Mouse (Mus musculus): ENCODE results near the gene Trim7. TPM values are rescaled to one million over a fixed set of nuclear protein-coding genes. Genes with fewer than 3 reads are reported as not detected.
"Not testable (repeated sequence)": the region's sequence is repeated elsewhere in the genome, so short reads cannot be mapped to it uniquely, and the experiment has no call there.

Gene Trim7
- polyA plus RNA-seq, 1 experiment, result 80.3 TPM

- H3K4me1 ChIP-seq (ENCODE audit: control insufficient read depth, insufficient read depth, low read length), result peaks cover 19% of the 10 kb centered on the region; the same call in 1 of the 2 replicates
- TF ChIP-seq CTCF (conservative IDR thresholded peaks at IDR 0.05; ENCODE audit: insufficient read depth, insufficient read length, low read depth, low read length) (peak; percentile 21; the same call in 1 of the 2 replicates), POLR2A (IDR thresholded peaks at IDR 0.05; ENCODE audit: low read depth, low read length) (no peak)
- peak overlapping the region; percentile 89; the same call in 1 of the 2 replicates for H3K27ac ChIP-seq (ENCODE audit: insufficient read depth, low read depth, low read length)
- 41% methylated on average over 10 of the region's 10 CpGs for WGBS
- peak; percentile 31 for DNase-seq
- no peaks in the 10 kb centered on the region for H3K27me3 ChIP-seq (replicated peaks; ENCODE audit: control insufficient read depth, insufficient read depth, low read length)
- no peak overlapping the region for H3K4me3 ChIP-seq (ENCODE audit: insufficient read depth, low read depth, low read length)
- H3K36me3 ChIP-seq (ENCODE audit: control insufficient read depth, insufficient read depth, low read length), result no peaks in the 10 kb centered on the region
These were observed 47.8 kb downstream of the Trim7 start for GRCm38 (mm10) chr11:48873591-48874290.

DNA sequence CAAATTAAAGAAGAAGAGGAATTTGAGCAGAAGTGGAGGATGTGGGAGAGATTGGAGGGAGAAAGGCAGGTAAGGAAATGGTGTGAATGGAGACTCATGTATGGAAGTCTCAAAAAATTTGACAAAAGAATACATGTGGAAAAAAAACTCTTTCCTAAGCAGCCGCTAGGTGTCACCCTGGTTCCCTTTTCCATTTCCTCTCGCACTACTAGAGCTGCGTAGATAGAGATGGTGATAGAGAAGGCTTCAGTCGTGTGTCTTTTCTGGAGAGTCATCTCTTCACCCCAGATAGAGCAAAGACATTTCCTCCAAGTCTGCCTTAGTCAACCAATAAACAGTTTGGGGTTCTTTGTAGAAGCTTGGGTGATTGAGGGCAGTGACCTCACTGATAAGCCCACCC is 48.5 kb downstream of the Trim7 start:
- WGBS, result under 1% methylated on average over 4 of the region's 4 CpGs
- DNase-seq, result peak; percentile 72
- TF ChIP-seq POLR2A (IDR thresholded peaks at IDR 0.05; ENCODE audit: low read depth, low read length) (no peak), CTCF (conservative IDR thresholded peaks at IDR 0.05; ENCODE audit: insufficient read depth, insufficient read length, low read depth, low read length) (peak; percentile 58)
- Histone ChIP-seq H3K27ac (ENCODE audit: insufficient read depth, low read depth, low read length) (no peak overlapping the region), H3K36me3 (ENCODE audit: control insufficient read depth, insufficient read depth, low read length) (no peaks in the 10 kb centered on the region), H3K4me3 (ENCODE audit: insufficient read depth, low read depth, low read length) (no peak overlapping the region), H3K4me1 (ENCODE audit: control insufficient read depth, insufficient read depth, low read length) (peaks cover 19% of the 10 kb centered on the region; the same call in 1 of the 2 replicates), H3K27me3 (replicated peaks; ENCODE audit: control insufficient read depth, insufficient read depth, low read length) (no peaks in the 10 kb centered on the region)

DNA sequence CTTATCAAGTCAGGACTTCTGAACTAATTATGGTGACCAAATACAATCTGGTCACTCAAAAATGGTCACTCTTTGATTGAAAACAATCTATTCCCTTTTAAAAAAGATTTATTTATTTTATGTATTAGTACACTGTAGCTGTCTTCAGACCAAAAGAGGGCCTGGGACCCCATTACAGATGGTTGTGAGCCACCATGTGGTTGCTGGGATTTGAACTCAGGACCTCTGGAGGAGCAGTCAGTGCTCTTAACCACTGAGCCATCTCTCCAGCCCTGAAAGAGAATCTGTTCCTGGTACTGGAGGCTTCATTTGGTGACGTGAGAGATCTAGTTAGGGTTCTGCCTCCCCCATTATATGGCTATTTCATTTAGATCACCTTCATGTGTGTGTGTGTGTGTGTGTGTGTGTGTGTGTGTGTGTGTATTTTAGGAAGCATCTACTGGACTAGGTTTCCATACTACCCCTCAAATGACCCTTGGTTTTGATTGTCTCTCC is 49.5 kb downstream of the Trim7 start:
- H3K27ac ChIP-seq (ENCODE audit: insufficient read depth, low read depth, low read length); H3K36me3 ChIP-seq (ENCODE audit: control insufficient read depth, insufficient read depth, low read length); H3K4me3 ChIP-seq (ENCODE audit: insufficient read depth, low read depth, low read length); DNase-seq; H3K27me3 ChIP-seq (replicated peaks; ENCODE audit: control insufficient read depth, insufficient read depth, low read length): not testable (repeated sequence)
- WGBS, result 100% methylated on average over 1 of the region's 1 CpGs
- peaks cover 19% of the 10 kb centered on the region; the same call in 1 of the 2 replicates for H3K4me1 ChIP-seq (ENCODE audit: control insufficient read depth, insufficient read depth, low read length)

DNA sequence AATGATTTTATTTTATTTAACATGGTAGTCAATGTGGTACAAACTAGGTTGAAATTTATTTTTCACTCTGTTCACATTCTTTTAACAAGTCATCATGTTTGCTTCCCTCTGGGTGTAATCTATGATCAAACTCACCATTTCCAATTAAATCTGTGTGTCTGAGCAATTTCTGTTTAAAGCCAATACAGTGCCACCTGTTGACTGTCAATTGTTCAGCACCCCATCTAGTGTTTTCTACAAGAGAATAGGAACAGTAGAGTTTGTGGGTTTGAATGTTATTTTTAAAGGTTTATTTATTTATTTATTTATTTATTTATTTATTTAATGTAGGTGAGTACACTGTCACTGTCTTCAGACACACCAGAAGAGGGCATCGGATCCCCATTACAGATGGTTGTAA is 50.7 kb downstream of the Trim7 start:
- 94% methylated on average over 1 of the region's 1 CpGs for WGBS
- no peak overlapping the region for H3K27ac ChIP-seq (ENCODE audit: insufficient read depth, low read depth, low read length)
- no peaks in the 10 kb centered on the region for H3K27me3 ChIP-seq (replicated peaks; ENCODE audit: control insufficient read depth, insufficient read depth, low read length)
- no peaks in the 10 kb centered on the region for H3K36me3 ChIP-seq (ENCODE audit: control insufficient read depth, insufficient read depth, low read length)
- no peak overlapping the region for H3K4me3 ChIP-seq (ENCODE audit: insufficient read depth, low read depth, low read length)
- TF ChIP-seq POLR2A (IDR thresholded peaks at IDR 0.05; ENCODE audit: low read depth, low read length) (no peak), CTCF (conservative IDR thresholded peaks at IDR 0.05; ENCODE audit: insufficient read depth, insufficient read length, low read depth, low read length) (no peak)
- peaks cover 19% of the 10 kb centered on the region; the same call in 1 of the 2 replicates for H3K4me1 ChIP-seq (ENCODE audit: control insufficient read depth, insufficient read depth, low read length)
- no peak for DNase-seq

- Histone ChIP-seq H3K36me3 (ENCODE audit: control insufficient read depth, insufficient read depth, low read length) (no peaks in the 10 kb centered on the region), H3K4me3 (ENCODE audit: insufficient read depth, low read depth, low read length) (no peak overlapping the region), H3K27me3 (replicated peaks; ENCODE audit: control insufficient read depth, insufficient read depth, low read length) (no peaks in the 10 kb centered on the region), H3K4me1 (ENCODE audit: control insufficient read depth, insufficient read depth, low read length) (peaks cover 15% of the 10 kb centered on the region), H3K27ac (ENCODE audit: insufficient read depth, low read depth, low read length) (peak overlapping the region; percentile 57)
- TF ChIP-seq CTCF (conservative IDR thresholded peaks at IDR 0.05; ENCODE audit: insufficient read depth, insufficient read length, low read depth, low read length) (no peak), POLR2A (IDR thresholded peaks at IDR 0.05; ENCODE audit: low read depth, low read length) (no peak)
- peak; percentile 90 for DNase-seq
- 27% methylated on average over 2 of the region's 2 CpGs for WGBS
These were observed 73.0 kb downstream of the Trim7 start for GRCm38 (mm10) chr11:48898812-48899431.

GRCm38 (mm10) chr11:48900654-48901566 is 75.0 kb downstream of the Trim7 start:
- not testable (repeated sequence) for H3K27me3 ChIP-seq (replicated peaks; ENCODE audit: control insufficient read depth, insufficient read depth, low read length); H3K4me3 ChIP-seq (ENCODE audit: insufficient read depth, low read depth, low read length); DNase-seq; H3K27ac ChIP-seq (ENCODE audit: insufficient read depth, low read depth, low read length); H3K36me3 ChIP-seq (ENCODE audit: control insufficient read depth, insufficient read depth, low read length)
- whole genome bisulfite sequencing, result 76% methylated on average over 6 of the region's 6 CpGs
- H3K4me1 ChIP-seq (ENCODE audit: control insufficient read depth, insufficient read depth, low read length), result peaks cover 15% of the 10 kb centered on the region

DNA sequence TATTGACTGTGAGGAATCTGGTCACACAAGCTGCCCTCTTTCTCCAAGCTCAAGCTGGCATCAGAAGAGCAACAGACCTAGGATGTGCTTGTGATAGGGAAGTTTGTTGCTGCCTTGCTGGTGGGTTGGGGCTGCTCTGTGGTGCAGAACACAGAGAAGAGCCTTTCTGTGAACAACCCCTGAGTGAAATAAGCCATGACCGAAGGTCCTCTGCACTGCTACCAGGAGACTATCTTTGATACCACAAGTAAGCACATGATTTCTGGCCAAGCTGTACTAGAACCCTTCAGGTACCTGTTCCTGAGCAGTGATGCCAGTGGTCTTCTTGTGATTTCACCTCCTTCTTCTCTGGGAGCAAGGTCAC is 75.6 kb downstream of the Trim7 start:
- peak; percentile 34 for DNase-seq
- H3K36me3 ChIP-seq (ENCODE audit: control insufficient read depth, insufficient read depth, low read length); H3K4me3 ChIP-seq (ENCODE audit: insufficient read depth, low read depth, low read length); H3K27me3 ChIP-seq (replicated peaks; ENCODE audit: control insufficient read depth, insufficient read depth, low read length): not testable (repeated sequence)
- 0 out of 2 replicates have a peak overlapping the region, but pooled peaks have one; percentile 55 for H3K27ac ChIP-seq (ENCODE audit: insufficient read depth, low read depth, low read length)
- H3K4me1 ChIP-seq (ENCODE audit: control insufficient read depth, insufficient read depth, low read length), result peaks cover 15% of the 10 kb centered on the region
- 92% methylated on average over 1 of the region's 1 CpGs for WGBS

Other genes starting within 250 kb of the Trim7 start
- 1,151 and 1,243 TPM in 2 replicates for gene Rack1, start 25.8 kb upstream of the Trim7 start, polyA plus RNA-seq (2012; rRNA removed)
- 26.3 and 27.3 TPM in 2 replicates for gene Trim41, start 8.8 kb upstream of the Trim7 start, polyA plus RNA-seq (2012; rRNA removed)
- gene Gm12184, start 515 bp downstream of the Trim7 start, polyA plus RNA-seq (2012; rRNA removed), result 9.7 and 10.4 TPM in 2 replicates
- gene Irgm1, start 45.5 kb downstream of the Trim7 start, polyA plus RNA-seq (2012; rRNA removed), result 24.4 and 28.2 TPM in 2 replicates
- gene Gm5431, start 76.1 kb downstream of the Trim7 start, polyA plus RNA-seq (2012; rRNA removed), result 0.19 and 0.20 TPM in 2 replicates
- 4.0 and 6.5 TPM in 2 replicates for gene Psme2b, start 120.0 kb downstream of the Trim7 start, polyA plus RNA-seq (2012; rRNA removed)
- 0.10 and 0.16 TPM in 2 replicates for gene Olfr56, start 152.7 kb downstream of the Trim7 start, polyA plus RNA-seq (2012; rRNA removed)
- 2.0 and 3.1 TPM in 2 replicates for gene 9930111J21Rik1, start 153.3 kb downstream of the Trim7 start, polyA plus RNA-seq (2012; rRNA removed)
- 0.08 and 0.33 TPM in 2 replicates for gene Gm12185, start 166.1 kb downstream of the Trim7 start, polyA plus RNA-seq (2012; rRNA removed)
- gene Tgtp1, start 168.0 kb downstream of the Trim7 start, polyA plus RNA-seq (2012; rRNA removed), result 3.7 and 5.5 TPM in 2 replicates
- 1.4 and 2.4 TPM in 2 replicates for gene 9930111J21Rik2, start 225.1 kb downstream of the Trim7 start, polyA plus RNA-seq (2012; rRNA removed)
- gene Tgtp2, start 238.1 kb downstream of the Trim7 start, polyA plus RNA-seq (2012; rRNA removed), result 12.1 and 15.1 TPM in 2 replicates